Mouse (Mus musculus) myocyte (in vitro differentiated cells): Measurements from ENCODE around the gene Ulk4. TPM values are rescaled to one million over a fixed set of nuclear protein-coding genes. Genes with fewer than 3 reads are reported as not detected.

ENCODE experiments used
- H3K27me3 ChIP-seq: one replicate; pipeline ENCODE4 v1.6.1; 2011; ENCODE audit not compliant: control insufficient read depth, insufficient read depth, insufficient read length
- H3K36me3 ChIP-seq: one replicate; pipeline ENCODE4 v1.6.1; 2011; ENCODE audit not compliant: control insufficient read depth, insufficient read depth
- H3K4me2 ChIP-seq: one replicate; pipeline ENCODE4 v1.6.1; 2011; ENCODE audit warnings: low read depth, control low read depth
- H3K4me3 ChIP-seq: one replicate; pipeline ENCODE4 v1.5.1; 2011; ENCODE audit warnings: mild to moderate bottlenecking, control low read depth, moderate library complexity
- H3K79me2 ChIP-seq: one replicate; pipeline ENCODE4 v1.6.1; 2011; ENCODE audit not compliant: control insufficient read depth, insufficient read depth
- H3ac ChIP-seq: one replicate; pipeline ENCODE4 v1.6.1; 2011; ENCODE audit not compliant: control insufficient read depth, insufficient read length
- CEBPB ChIP-seq: IDR thresholded peaks from 2 replicates; pipeline ENCODE4 v1.6.1; 2011; ENCODE audit warnings: mild to moderate bottlenecking, moderate library complexity; ENCODE audit not compliant: poor library complexity, insufficient read depth, severe bottlenecking
- E2F4 ChIP-seq: IDR thresholded peaks from one replicate; pipeline ENCODE4 v1.6.1; 2011; ENCODE audit warnings: mild to moderate bottlenecking, control low read depth, moderate library complexity; ENCODE audit not compliant: insufficient read depth
- MAX ChIP-seq: IDR thresholded peaks from one replicate; pipeline ENCODE4 v1.6.1; 2011; ENCODE audit warnings: low read depth, mild to moderate bottlenecking, control low read depth
- MYOD1 ChIP-seq, 3 experiments: IDR thresholded peaks; one replicate each; pipeline ENCODE4 v1.6.1; 2011; ENCODE audit warnings: control low read depth in 2 of 3, low read depth in 2 of 3, mild to moderate bottlenecking in 2 of 3, moderate library complexity in 1 of 3; ENCODE audit not compliant: insufficient read length in 2 of 3, control insufficient read depth in 1 of 3
- MYOG ChIP-seq, 3 experiments: IDR thresholded peaks; one replicate each; pipeline ENCODE4 v1.6.1; 2011; ENCODE audit warnings: control low read depth in 2 of 3, low read depth in 2 of 3, mild to moderate bottlenecking in 2 of 3; ENCODE audit not compliant: insufficient read length in 2 of 3, control insufficient read depth in 1 of 3, insufficient read depth in 1 of 3
- POLR2A ChIP-seq: IDR thresholded peaks from one replicate; pipeline ENCODE4 v1.6.1; 2011; ENCODE audit warnings: low read depth, mild to moderate bottlenecking, control low read depth, moderate library complexity; ENCODE audit not compliant: insufficient read length
- POLR2AphosphoS2 ChIP-seq: IDR thresholded peaks from one replicate; pipeline ENCODE4 v1.6.1; 2011; ENCODE audit warnings: low read depth, control low read depth; ENCODE audit not compliant: insufficient read length
- REST ChIP-seq: IDR thresholded peaks from one replicate; pipeline ENCODE4 v1.6.1; 2011; ENCODE audit warnings: mild to moderate bottlenecking, control low read depth, moderate library complexity; ENCODE audit not compliant: insufficient read depth, insufficient read length
- SRF ChIP-seq: IDR thresholded peaks from one replicate; pipeline ENCODE4 v1.6.1; 2011; ENCODE audit warnings: low read depth; ENCODE audit not compliant: control insufficient read depth, insufficient read length
- TCF12 ChIP-seq: IDR thresholded peaks from one replicate; pipeline ENCODE4 v1.6.1; 2011; ENCODE audit warnings: mild to moderate bottlenecking, control low read depth; ENCODE audit not compliant: poor library complexity, insufficient read depth, severe bottlenecking
- TCF3 ChIP-seq: IDR thresholded peaks from one replicate; pipeline ENCODE4 v1.6.1; 2011; ENCODE audit warnings: low read depth, control low read depth; ENCODE audit not compliant: insufficient read length
- USF1 ChIP-seq: IDR thresholded peaks from one replicate; pipeline ENCODE4 v1.6.1; 2011; ENCODE audit warnings: low read depth, mild to moderate bottlenecking, control low read depth, moderate library complexity
- polyA plus RNA-seq: library from polyadenylated mRNA; unstranded; fragments of >200 nt; fragmentation: generic; extraction: Trizol; gene quantifications from one replicate; pipeline ENCODE4 v1.2.1, GENCODE M21; 2012; ENCODE audit warnings: missing spikeins

Gene Ulk4
- polyA plus RNA-seq, 1 experiment, result 0.85 TPM

DNA sequence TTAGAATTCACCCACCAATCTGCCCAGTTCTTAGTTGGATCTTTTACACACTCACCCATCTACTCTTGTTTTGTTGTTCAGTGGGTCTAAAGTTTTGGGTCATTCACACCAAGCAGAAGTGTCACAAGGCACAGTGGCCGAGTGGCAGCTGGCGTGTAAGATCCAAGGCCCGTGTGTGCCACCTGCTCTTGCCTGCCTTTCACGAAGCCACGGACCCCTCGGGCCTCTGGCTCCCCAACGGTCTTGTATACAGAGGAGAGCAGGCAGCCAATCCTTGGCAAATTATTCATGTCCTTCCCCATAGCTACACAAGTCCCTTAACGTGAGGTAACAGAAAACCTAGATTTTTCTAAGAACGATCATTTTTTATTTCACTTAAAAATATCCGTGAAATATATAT, 27.5 kb upstream of the Ulk4 start:
- H3K4me2 ChIP-seq, result no peak overlapping the region
- no peaks in the 10 kb centered on the region for H3K27me3 ChIP-seq
- H3K79me2 ChIP-seq, result peaks cover 98% of the 10 kb centered on the region
- H3ac ChIP-seq, result no peak overlapping the region
- peaks cover 10% of the 10 kb centered on the region for H3K36me3 ChIP-seq
- TF ChIP-seq USF1, result no peak
- no peak for TF ChIP-seq TCF12
- TF ChIP-seq MYOD1 (IDR thresholded peaks at IDR 0.05; ENCODE audit: control insufficient read depth in 1 of 3, insufficient read length in 2 of 3, low read depth in 2 of 3), result peak in 2 of 3 experiments; percentile 7 to 29
- TF ChIP-seq REST, result no peak
- TF ChIP-seq POLR2A, result no peak
- H3K4me3 ChIP-seq, result no peak overlapping the region

DNA sequence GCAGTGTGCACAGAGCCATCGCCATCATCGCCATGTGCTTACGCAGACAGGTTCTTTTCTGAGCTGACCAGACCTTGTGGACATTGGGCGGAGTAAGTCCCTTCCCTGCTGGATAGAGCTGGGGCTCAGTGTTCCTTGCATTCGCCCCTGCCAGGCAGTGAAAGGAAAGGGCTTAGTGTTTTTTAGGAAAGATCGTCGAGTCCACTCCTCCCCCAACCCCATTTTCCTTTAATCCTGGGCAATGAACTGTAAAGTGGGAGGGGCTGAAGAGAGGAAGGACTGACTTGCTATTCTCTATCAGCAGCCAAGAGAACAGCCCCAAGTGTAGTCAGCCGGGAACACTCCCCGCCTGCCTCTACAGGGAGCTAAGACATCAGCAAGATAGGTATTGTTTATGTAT, 26.8 kb upstream of the Ulk4 start:
- H3K27me3 ChIP-seq, result no peaks in the 10 kb centered on the region
- no peak overlapping the region for H3K4me3 ChIP-seq
- peaks cover 10% of the 10 kb centered on the region for H3K36me3 ChIP-seq
- no peak overlapping the region for H3K4me2 ChIP-seq
- H3ac ChIP-seq, result no peak overlapping the region
- TF ChIP-seq POLR2A, result no peak
- no peak for TF ChIP-seq MYOG (IDR thresholded peaks at IDR 0.05; ENCODE audit: control insufficient read depth in 1 of 3, insufficient read depth in 1 of 3, insufficient read length in 2 of 3, low read depth in 2 of 3)
- TF ChIP-seq CEBPB, result no peak
- no peak for TF ChIP-seq SRF
- no peak for TF ChIP-seq REST
- no peak for TF ChIP-seq MAX
- no peak for TF ChIP-seq E2F4
- TF ChIP-seq MYOD1 (IDR thresholded peaks at IDR 0.05; ENCODE audit: control insufficient read depth in 1 of 3, insufficient read length in 2 of 3, low read depth in 2 of 3), result no peak
- no peak for TF ChIP-seq TCF3
- no peak for TF ChIP-seq POLR2AphosphoS2
- no peak for TF ChIP-seq TCF12
- no peak for TF ChIP-seq USF1
- peaks cover 98% of the 10 kb centered on the region for H3K79me2 ChIP-seq

DNA sequence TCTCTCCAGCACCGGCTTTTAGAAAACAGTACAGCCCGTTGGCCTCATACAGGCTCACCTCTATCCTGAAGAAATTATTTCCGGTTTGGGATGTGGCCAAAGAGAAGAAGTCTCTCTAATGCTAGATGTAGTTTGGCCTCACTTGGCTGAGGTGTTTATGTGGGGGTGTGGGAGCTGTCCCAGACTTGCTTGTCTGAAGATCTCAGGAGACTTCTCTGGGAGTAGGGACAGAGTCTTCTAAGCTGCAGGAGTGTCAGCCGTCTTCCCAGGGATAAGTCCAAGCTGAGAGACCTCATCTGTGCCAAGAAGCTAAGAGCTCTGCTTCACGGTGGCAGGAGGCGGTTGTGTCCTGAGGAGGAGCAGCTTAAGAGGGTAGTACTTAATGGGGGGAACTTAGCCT, 26.1 kb upstream of the Ulk4 start:
- H3K79me2 ChIP-seq, result peaks cover 98% of the 10 kb centered on the region
- no peaks in the 10 kb centered on the region for H3K27me3 ChIP-seq
- TF ChIP-seq POLR2A, result no peak
- no peak for TF ChIP-seq MYOD1 (IDR thresholded peaks at IDR 0.05; ENCODE audit: control insufficient read depth in 1 of 3, insufficient read length in 2 of 3, low read depth in 2 of 3)
- no peak for TF ChIP-seq POLR2AphosphoS2
- TF ChIP-seq TCF12, result no peak
- no peak for TF ChIP-seq MAX
- no peak for TF ChIP-seq USF1
- no peak for TF ChIP-seq CEBPB
- no peak for TF ChIP-seq SRF
- TF ChIP-seq REST, result no peak
- TF ChIP-seq E2F4, result no peak
- no peak for TF ChIP-seq MYOG (IDR thresholded peaks at IDR 0.05; ENCODE audit: control insufficient read depth in 1 of 3, insufficient read depth in 1 of 3, insufficient read length in 2 of 3, low read depth in 2 of 3)
- no peak for TF ChIP-seq TCF3
- no peak overlapping the region for H3K4me2 ChIP-seq
- H3ac ChIP-seq, result no peak overlapping the region
- H3K4me3 ChIP-seq, result no peak overlapping the region
- H3K36me3 ChIP-seq, result peaks cover 10% of the 10 kb centered on the region

DNA sequence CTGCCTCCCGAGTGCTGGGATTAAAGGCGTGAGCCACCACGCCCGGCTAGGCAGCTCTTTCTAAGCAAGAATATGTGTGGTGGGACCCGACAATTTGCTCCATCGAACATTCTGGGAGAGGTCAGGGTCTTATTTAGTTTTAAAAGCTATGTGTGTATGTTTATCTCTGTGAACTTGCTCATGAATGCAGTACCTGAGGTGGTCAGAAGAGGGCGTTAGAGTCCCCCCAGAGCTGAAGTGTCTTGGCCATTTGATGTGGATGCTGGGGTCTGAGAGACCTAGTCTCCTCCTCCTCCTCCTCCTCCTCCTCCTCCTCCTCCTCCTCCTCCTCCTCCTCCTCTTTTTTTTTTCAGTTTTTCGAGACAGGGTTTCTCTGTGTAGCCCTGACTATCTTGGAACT, 25.5 kb upstream of the Ulk4 start:
- no peaks in the 10 kb centered on the region for H3K27me3 ChIP-seq
- peaks cover 10% of the 10 kb centered on the region for H3K36me3 ChIP-seq
- TF ChIP-seq E2F4 (no peak), SRF (no peak), REST (no peak), CEBPB (no peak), TCF3 (no peak), USF1 (no peak), POLR2A (no peak), POLR2AphosphoS2 (no peak), MAX (no peak), MYOG (IDR thresholded peaks at IDR 0.05; ENCODE audit: control insufficient read depth in 1 of 3, insufficient read depth in 1 of 3, insufficient read length in 2 of 3, low read depth in 2 of 3) (no peak)
- no peak overlapping the region for H3K4me2 ChIP-seq
- no peak overlapping the region for H3K4me3 ChIP-seq
- peaks cover 98% of the 10 kb centered on the region for H3K79me2 ChIP-seq
- H3ac ChIP-seq, result no peak overlapping the region
